Mouse (Mus musculus) embryonic facial prominence, embryonic 13.5 days (tissue): ENCODE data around the gene Phkg1. TPM values are rescaled to one million over a fixed set of nuclear protein-coding genes. Genes with fewer than 3 reads are reported as not detected.

Experiments
- polyA plus RNA-seq: library from polyadenylated mRNA; unstranded; fragments of >200 nt; fragmentation: Nextera tagmentation; extraction: Ambion mirVana; gene quantifications from 2 replicates; pipeline ENCODE4 v1.2.1, GENCODE M21; 2015

Gene Phkg1
- polyA plus RNA-seq, 1 experiment from 2014 or later, result 0.24 TPM

Other genes with a start within 250 kb of the Phkg1 start
- gene Zfp11, start 228.4 kb downstream of the Phkg1 start, polyA plus RNA-seq, result 6.0 and 7.5 TPM in 2 replicates
- gene Sept14, start 190.0 kb downstream of the Phkg1 start, polyA plus RNA-seq, result not detected in 2 replicates
- 205 and 223 TPM in 2 replicates for gene Mrps17, start 183.1 kb downstream of the Phkg1 start, polyA plus RNA-seq
- 112 and 113 TPM in 2 replicates for gene Nipsnap2, start 173.5 kb downstream of the Phkg1 start, polyA plus RNA-seq
- gene Psph, start 111.1 kb downstream of the Phkg1 start, polyA plus RNA-seq, result 30.3 and 33.7 TPM in 2 replicates
- gene Sumf2, start 51.6 kb downstream of the Phkg1 start, polyA plus RNA-seq, result 64.6 and 81.4 TPM in 2 replicates
- gene Chchd2, start 11.1 kb downstream of the Phkg1 start, polyA plus RNA-seq, result 929 and 951 TPM in 2 replicates
- 8.7 and 9.0 TPM in 2 replicates for gene Zbed5, start 2.8 kb downstream of the Phkg1 start, polyA plus RNA-seq
- gene Nupr1l, start 10.0 kb upstream of the Phkg1 start, polyA plus RNA-seq, result 5.6 and 8.1 TPM in 2 replicates
- 27.6 and 27.7 TPM in 2 replicates for gene Vkorc1l1, start 43.4 kb upstream of the Phkg1 start, polyA plus RNA-seq
- 38.2 and 43.4 TPM in 2 replicates for gene Gusb, start 104.5 kb upstream of the Phkg1 start, polyA plus RNA-seq
- 21.8 and 24.8 TPM in 2 replicates for gene Asl, start 130.7 kb upstream of the Phkg1 start, polyA plus RNA-seq
- 44.8 and 47.1 TPM in 2 replicates for gene Crcp, start 130.7 kb upstream of the Phkg1 start, polyA plus RNA-seq
- gene Tpst1, start 174.8 kb upstream of the Phkg1 start, polyA plus RNA-seq, result 87.3 and 98.5 TPM in 2 replicates
- gene Kctd7, start 246.3 kb upstream of the Phkg1 start, polyA plus RNA-seq, result 6.1 and 7.2 TPM in 2 replicates